Mouse (Mus musculus) G1E (cell line): ENCODE data around the gene Prrc2b. TPM values are rescaled to one million over a fixed set of nuclear protein-coding genes. Genes with fewer than 3 reads are reported as not detected.

Source experiments
- ATAC-seq: 2 replicates; pipeline ENCODE4 v1.8.0; 2016; ENCODE audit warnings: mild to moderate bottlenecking; ENCODE audit not compliant: insufficient number of reproducible peaks, poor library complexity, low FRiP score, severe bottlenecking; ENCODE audit errors: extremely low read depth
- DNase-seq: peaks from one replicate; pipeline ENCODE4 v3.0.0; 2012; ENCODE audit warnings: low spot score
- H3K27me3 ChIP-seq: 2 replicates; pipeline ENCODE4 v1.6.1; 2012; ENCODE audit warnings: mild to moderate bottlenecking, low read length, inconsistent platforms; ENCODE audit not compliant: insufficient read depth
- H3K36me3 ChIP-seq: replicated peaks from 2 replicates; pipeline ENCODE3; 2012; ENCODE audit warnings: mild to moderate bottlenecking, inconsistent platforms
- H3K4me1 ChIP-seq: 2 replicates; pipeline ENCODE4 v1.6.1; 2012; ENCODE audit warnings: low read depth, low read length, inconsistent platforms, mixed read lengths; ENCODE audit not compliant: insufficient read depth
- H3K4me3 ChIP-seq: 2 replicates; pipeline ENCODE4 v1.5.1; 2012; ENCODE audit warnings: low read depth, mild to moderate bottlenecking, inconsistent platforms, low read length, moderate library complexity, mixed read lengths
- H3K9me3 ChIP-seq: replicated peaks from 2 replicates; pipeline ENCODE4 v1.6.1; 2012; ENCODE audit warnings: inconsistent platforms
- CTCF ChIP-seq: IDR thresholded peaks from 2 replicates; pipeline ENCODE4 v1.5.1; 2012; ENCODE audit warnings: low read depth, low read length, inconsistent platforms, mixed read lengths
- GATA1 ChIP-seq: IDR thresholded peaks from 2 replicates; pipeline ENCODE4 v1.6.1; 2012; ENCODE audit warnings: borderline replicate concordance, low read length, inconsistent platforms, mixed read lengths
- GATA2 ChIP-seq: IDR thresholded peaks from 2 replicates; pipeline ENCODE4 v1.6.1; 2012; ENCODE audit warnings: low read depth, low read length, inconsistent platforms, borderline replicate concordance
- POLR2AphosphoS5 ChIP-seq: IDR thresholded peaks from 2 replicates; pipeline ENCODE4 v1.6.1; 2012; ENCODE audit warnings: low read depth, low read length, inconsistent platforms; ENCODE audit not compliant: insufficient replicate concordance
- TAL1 ChIP-seq: conservative IDR thresholded peaks from 2 replicates; pipeline ENCODE4 v1.6.1; 2012; ENCODE audit warnings: low read depth, low read length, inconsistent platforms, mixed read lengths
- polyA plus RNA-seq: library from polyadenylated mRNA; stranded (reverse); fragments of >175 nt; gene quantifications from 2 replicates; pipeline ENCODE4 v1.2.3, GENCODE M21; 2012
- total RNA-seq, 2 experiments: library from RNA; stranded (forward) in 1 of 2; stranded (reverse) in 1 of 2; fragments of 200-1000 nt in 1 of 2; fragments of >200 nt in 1 of 2; fragmentation: Nextera tagmentation in 1 of 2; gene quantifications; 2 replicates each; pipeline ENCODE4 v1.2.3; 2014 to 2017

Gene Prrc2b
- total and polyA plus RNA-seq, 3 experiments: 17.1 to 147 (median 103) TPM

- TF ChIP-seq POLR2AphosphoS5: no peak
- no peak for TF ChIP-seq GATA2
- TF ChIP-seq CTCF: no peak
- TF ChIP-seq GATA1: no peak
- no peak for TF ChIP-seq TAL1
- DNase-seq (no peak), ATAC-seq (no peak)
- peaks cover 6% of the 10 kb centered on the region; the same call in 1 of the 2 replicates for H3K27me3 ChIP-seq
- H3K9me3 ChIP-seq: no peaks in the 10 kb centered on the region
- H3K4me1 ChIP-seq: peaks cover 30% of the 10 kb centered on the region
- H3K36me3 ChIP-seq: peaks cover 43% of the 10 kb centered on the region
- H3K4me3 ChIP-seq: peak overlapping the region; percentile 96
Measured at GRCm38 (mm10) chr2:32258887-32259533, 108.1 kb downstream of the Prrc2b start.

- no peak for TF ChIP-seq CTCF
- TF ChIP-seq TAL1: no peak
- no peak for TF ChIP-seq GATA2
- TF ChIP-seq GATA1: no peak
- TF ChIP-seq POLR2AphosphoS5: no peak
- ATAC-seq: peak; percentile 87
- Histone ChIP-seq H3K9me3 (no peaks in the 10 kb centered on the region), H3K36me3 (peaks cover 35% of the 10 kb centered on the region), H3K4me3 (peak within 1 kb of the TSS; percentile 96), H3K27me3 (peaks cover 8% of the 10 kb centered on the region; the same call in 1 of the 2 replicates), H3K4me1 (peaks cover 30% of the 10 kb centered on the region)
- peak; percentile 97 for DNase-seq
Measured at GRCm38 (mm10) chr2:32259657-32260417, 109.0 kb downstream of the Prrc2b start, which contains the start of gene Uck1. Gene Uck1, minus strand, starts transcription at chr2:32260159.

- DNase-seq: no peak
- H3K36me3 ChIP-seq: peaks cover 34% of the 10 kb centered on the region
- H3K27me3 ChIP-seq: peaks cover 10% of the 10 kb centered on the region
- no peaks in the 10 kb centered on the region for H3K9me3 ChIP-seq
- TF ChIP-seq GATA1 (no peak), CTCF (peak; percentile 54; the same call in 1 of the 2 replicates)
- peaks cover 30% of the 10 kb centered on the region for H3K4me1 ChIP-seq
- no peak for ATAC-seq
- H3K4me3 ChIP-seq: no peak overlapping the region; the same call in 1 of the 2 replicates
Measured at GRCm38 (mm10) chr2:32260635-32261034, 109.8 kb downstream of the Prrc2b start.

- Histone ChIP-seq H3K36me3 (peaks cover 43% of the 10 kb centered on the region), H3K9me3 (peaks cover 14% of the 10 kb centered on the region), H3K27me3 (0 out of 2 replicates have a peak, but pooled peaks cover 2% of the 10 kb centered on the region), H3K4me1 (no peaks in the 10 kb centered on the region), H3K4me3 (no peak overlapping the region)
- DNase-seq (no peak), ATAC-seq (no peak)
- TF ChIP-seq GATA2: no peak
- TF ChIP-seq POLR2AphosphoS5: no peak
- TF ChIP-seq TAL1: no peak
- TF ChIP-seq GATA1: no peak
- TF ChIP-seq CTCF: no peak
Measured at GRCm38 (mm10) chr2:32275823-32276222, 124.9 kb downstream of the Prrc2b start.

- H3K4me3 ChIP-seq: no peak overlapping the region
- no peaks in the 10 kb centered on the region for H3K27me3 ChIP-seq
- H3K9me3 ChIP-seq: no peaks in the 10 kb centered on the region
- DNase-seq (no peak), ATAC-seq (no peak)
- TF ChIP-seq TAL1 (no peak), POLR2AphosphoS5 (no peak), GATA1 (no peak), GATA2 (no peak), CTCF (no peak)
- peaks cover 89% of the 10 kb centered on the region for H3K36me3 ChIP-seq
- peaks cover 16% of the 10 kb centered on the region for H3K4me1 ChIP-seq
Measured at GRCm38 (mm10) chr2:32282289-32282688, 131.4 kb downstream of the Prrc2b start.

GRCm38 (mm10) chr2:32282727-32283126 lies 131.8 kb downstream of the Prrc2b start:
- no peak for TF ChIP-seq GATA2
- peak; percentile 66; the same call in 1 of the 2 replicates for TF ChIP-seq CTCF
- no peak overlapping the region for H3K4me3 ChIP-seq
- peaks cover 16% of the 10 kb centered on the region for H3K4me1 ChIP-seq
- ATAC-seq: no peak
- no peaks in the 10 kb centered on the region for H3K9me3 ChIP-seq
- DNase-seq: peak; percentile 58
- no peaks in the 10 kb centered on the region for H3K27me3 ChIP-seq
- peaks cover 84% of the 10 kb centered on the region for H3K36me3 ChIP-seq
